Mouse (Mus musculus) gastrocnemius, postnatal 4 days (tissue): ENCODE data around the gene Tspan14. TPM values are rescaled to one million over a fixed set of nuclear protein-coding genes. Genes with fewer than 3 reads are reported as not detected.

Experiments
- DNase-seq, 2 experiments: peaks; one replicate each; pipeline ENCODE4 v3.0.0; 2021 to 2022; ENCODE audit warnings: low spot score in 2 of 2, mixed read lengths in 2 of 2
- long read RNA-seq, 2 experiments: library from polyadenylated mRNA; stranded (forward); transcript quantifications; one replicate each; pipeline ENCODE4 v2.0.0; 2021
- total RNA-seq, 2 experiments: library from RNA; stranded (reverse); gene quantifications; 2 replicates each; pipeline ENCODE4 v1.2.3; 2021

Tspan14 gene
- 10 to 100 TPM; 29.0 to 29.4 TPM for total RNA-seq
- long read RNA-seq, experiment 1, transcript Tspan14-201 (9 exons, 2,475 nt) = major isoform, 21 of 34 reads
- long read RNA-seq, experiment 1, partial matches to known transcripts = 4 of 34 reads
- long read RNA-seq, experiment 1, other reads (novel, unspliced or antisense) = 9 of 34 reads
- long read RNA-seq, experiment 2, transcript Tspan14-201 (9 exons, 2,475 nt) = major isoform, 38 of 48 reads
- long read RNA-seq, experiment 2, partial matches to known transcripts = 7 of 48 reads
- long read RNA-seq, experiment 2, other reads (novel, unspliced or antisense) = 3 of 48 reads

- DNase-seq = no peak
These were observed at the start of gene Tspan14 for GRCm38 (mm10) chr14:40966392-40966861. Tspan14 (minus strand) TSS chr14:40966807.

GRCm38 (mm10) chr14:41014701-41015240 is 48.2 kb upstream of the Tspan14 start:
- no peak for DNase-seq

DNA sequence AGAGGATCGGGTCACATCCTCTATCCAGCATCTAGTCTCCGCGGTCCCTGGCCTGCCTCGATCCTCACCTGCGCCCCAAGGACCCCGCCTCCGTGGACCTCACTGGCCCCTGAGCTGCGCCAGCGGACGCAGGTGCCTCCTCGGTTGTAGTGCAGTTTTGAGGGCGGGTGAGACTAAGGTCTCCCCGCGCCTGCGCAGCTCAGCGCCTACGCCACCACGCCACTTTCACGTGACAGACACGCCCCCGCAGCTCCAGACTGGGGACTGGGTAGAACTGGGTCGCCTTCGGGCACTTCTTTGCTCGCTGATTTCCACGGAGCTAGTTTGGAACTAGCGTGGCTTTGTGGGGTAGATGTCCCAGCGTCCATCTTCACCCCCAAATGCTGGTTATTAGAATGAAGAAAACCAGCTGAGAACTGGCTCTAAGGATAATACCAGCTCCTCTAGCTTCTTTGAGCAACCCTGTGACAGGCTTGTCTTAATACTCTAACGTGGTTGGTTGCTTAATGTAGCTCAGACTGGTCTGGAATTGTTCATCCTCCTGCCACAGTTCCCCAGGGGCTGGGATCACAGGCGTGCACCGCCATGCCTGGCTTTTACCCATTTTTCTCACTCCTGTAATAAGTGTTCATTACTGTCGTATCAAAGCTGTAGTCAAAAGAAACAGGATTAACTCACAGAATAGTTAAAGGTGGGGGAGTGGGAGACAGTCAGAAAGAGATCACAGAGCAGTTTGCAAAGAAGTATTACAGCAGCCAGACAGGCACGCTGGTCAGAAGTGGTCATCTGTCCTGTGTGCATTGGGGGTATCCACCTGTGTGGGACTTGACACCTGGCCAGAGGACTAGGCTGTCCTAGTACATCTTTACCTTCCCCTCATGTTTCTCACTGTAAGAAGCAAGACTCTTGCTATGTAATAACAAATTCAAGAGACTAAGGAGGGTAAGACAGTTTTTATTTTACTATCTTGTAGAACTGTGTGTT is 47.3 kb upstream of the Tspan14 start, which contains the start of gene Fam213a:
Gene Fam213a, minus strand, starts transcription at position 159 of the 984 bp plus-strand sequence.
- DNase-seq = peak; percentile 50 to 78

- DNase-seq = no peak
These were observed 46.5 kb upstream of the Tspan14 start for GRCm38 (mm10) chr14:41013143-41013542.

GRCm38 (mm10) chr14:41011916-41012315 is 45.3 kb upstream of the Tspan14 start:
- no peak for DNase-seq

- no peak for DNase-seq
These were observed 41.5 kb upstream of the Tspan14 start for GRCm38 (mm10) chr14:41008138-41008537.

- DNase-seq = no peak
These were observed 41.0 kb upstream of the Tspan14 start for GRCm38 (mm10) chr14:41007641-41008040.

GRCm38 (mm10) chr14:41006899-41007298 is 40.3 kb upstream of the Tspan14 start:
- no peak for DNase-seq

DNA sequence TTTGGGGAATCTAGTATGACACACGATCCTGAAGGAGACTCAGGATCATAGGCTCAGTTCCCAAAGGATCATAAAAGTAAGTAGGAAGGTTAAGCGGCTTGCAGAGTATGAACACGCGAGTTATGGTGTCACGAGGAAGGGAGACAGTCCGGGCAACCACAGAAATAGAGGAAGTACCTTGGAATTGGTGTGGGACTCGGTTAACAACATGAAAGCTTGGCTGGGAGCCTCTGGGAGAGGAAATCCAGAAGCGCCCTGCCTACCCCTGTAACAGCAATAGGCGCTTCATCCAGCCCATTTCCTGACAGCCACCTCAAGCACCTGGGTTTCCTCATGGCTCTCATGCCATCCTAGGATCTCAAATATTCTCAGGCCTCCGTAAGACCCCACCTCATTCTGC is 39.7 kb upstream of the Tspan14 start:
- DNase-seq = no peak

DNA sequence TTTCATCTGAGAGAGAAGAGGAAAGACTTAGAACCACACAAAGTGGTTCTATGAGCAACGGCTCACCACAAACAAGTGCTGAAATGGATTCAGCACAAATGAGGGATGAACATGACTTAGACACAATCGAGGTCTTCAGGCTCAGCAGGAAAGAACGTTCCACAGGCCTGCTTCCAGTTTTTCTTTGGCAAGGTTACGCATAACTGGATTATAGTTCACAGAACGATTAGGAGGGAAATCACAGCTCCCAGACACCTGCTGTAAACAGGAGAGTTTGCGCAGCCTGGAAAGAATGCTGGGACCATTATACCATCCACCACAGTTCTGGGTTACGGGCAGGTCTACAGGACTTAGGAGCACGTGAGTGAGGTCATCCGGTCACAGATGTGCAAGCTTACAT is 39.1 kb upstream of the Tspan14 start:
- no peak for DNase-seq

DNA sequence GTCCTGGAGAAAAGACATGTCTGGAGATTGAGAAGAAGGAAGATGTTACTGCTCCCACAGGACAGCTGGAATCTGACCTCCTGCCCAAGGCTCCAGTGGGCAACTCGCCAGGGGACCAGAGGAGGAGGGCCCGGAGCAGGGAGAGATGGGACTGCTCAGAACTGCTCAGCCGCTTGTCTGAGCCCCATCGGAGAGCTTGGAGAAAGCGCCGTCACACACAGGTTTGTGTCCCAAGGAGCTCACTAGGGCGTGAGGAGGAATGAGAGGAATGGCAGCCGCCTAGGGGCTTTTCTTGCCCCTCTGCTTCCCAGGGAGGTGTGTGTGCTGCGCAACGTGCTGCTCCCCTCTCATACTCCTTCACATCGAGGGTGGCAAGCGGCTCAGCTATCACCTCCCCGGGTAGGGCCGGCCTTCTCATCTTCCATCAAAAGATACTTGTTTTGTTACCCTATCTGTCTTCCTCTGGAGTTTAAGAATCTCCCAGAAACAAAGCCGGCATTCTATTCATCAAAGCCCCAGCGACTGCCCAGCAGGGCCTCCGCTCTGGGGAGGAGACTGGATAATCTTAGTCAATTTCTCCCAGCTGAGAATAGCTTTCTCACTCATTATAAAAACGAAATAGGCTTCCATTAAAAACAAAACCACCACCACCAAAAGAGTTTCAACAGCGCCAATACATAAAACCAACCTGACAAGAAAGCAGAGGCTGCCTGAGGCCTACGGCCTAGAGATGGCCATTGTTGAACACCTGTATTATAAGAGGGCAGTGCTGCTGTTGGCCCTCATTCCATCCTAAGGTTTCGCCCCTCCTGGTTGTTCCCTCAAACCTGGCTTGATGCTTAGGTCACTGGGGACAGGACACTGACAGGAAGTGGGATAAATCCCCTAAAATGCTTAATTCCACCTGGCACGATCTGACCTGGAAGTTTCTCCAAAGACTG is 37.9 kb upstream of the Tspan14 start:
- DNase-seq = peak in 1 of 2 experiments; percentile 45

DNA sequence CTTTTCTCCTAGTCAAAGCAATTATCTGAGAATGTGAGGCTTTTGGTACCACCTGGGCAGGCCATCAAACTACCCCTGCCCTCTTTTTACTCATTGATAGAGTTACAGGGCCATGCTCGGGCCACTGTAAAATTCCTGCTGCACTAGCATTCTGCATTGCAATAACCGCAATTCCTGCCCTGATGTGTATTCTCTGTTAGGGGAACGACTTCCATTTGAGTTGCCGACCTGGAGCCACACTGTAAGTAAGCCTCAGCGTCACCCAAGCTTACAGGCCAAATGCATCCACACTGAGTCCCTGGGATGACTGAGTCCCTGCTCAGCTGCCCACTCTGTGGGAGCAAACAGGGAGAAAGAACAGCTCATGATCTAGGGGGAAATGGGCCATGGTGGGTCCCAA is 35.0 kb upstream of the Tspan14 start:
- no peak for DNase-seq

GRCm38 (mm10) chr14:41000801-41001200 is 34.2 kb upstream of the Tspan14 start:
- DNase-seq = no peak

DNA sequence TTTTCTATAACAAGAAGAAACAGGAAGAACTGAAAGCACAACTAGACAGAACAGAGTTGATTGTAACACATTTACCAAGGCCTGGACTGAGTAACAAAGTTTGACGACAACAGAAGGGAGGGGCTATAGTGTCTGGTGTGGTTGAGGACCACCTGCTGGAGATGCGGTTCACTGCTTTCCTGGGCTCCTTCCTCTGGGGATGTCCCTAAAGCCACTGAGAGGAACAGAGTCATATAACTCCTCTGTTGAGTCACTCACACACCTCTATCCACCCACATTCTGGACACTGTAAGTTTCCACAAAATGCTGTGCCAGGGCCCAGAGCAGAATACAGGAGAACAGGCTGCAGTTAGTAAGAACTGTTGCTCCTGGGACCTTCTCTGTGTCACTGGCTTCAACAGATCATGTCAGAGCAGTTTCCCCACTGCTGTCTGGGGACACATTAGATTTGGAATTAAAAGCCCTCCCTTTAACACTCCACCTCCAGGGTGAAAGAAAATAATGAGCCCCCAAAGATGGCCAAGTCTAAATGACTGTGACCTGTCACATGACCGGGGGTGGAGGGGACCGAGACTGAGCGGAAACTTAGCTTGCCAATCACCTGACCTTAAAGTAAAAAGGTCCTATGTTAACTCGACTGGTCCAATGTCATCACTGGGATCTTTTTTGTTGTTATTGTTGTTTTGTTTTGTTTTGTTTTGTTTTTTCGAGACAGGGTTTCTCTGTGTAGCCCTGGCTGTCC is 33.5 kb upstream of the Tspan14 start:
- no peak for DNase-seq

GRCm38 (mm10) chr14:40996171-40996570 is 29.6 kb upstream of the Tspan14 start:
- no peak for DNase-seq

GRCm38 (mm10) chr14:40992464-40992863 is 25.9 kb upstream of the Tspan14 start:
- DNase-seq = no peak

DNA sequence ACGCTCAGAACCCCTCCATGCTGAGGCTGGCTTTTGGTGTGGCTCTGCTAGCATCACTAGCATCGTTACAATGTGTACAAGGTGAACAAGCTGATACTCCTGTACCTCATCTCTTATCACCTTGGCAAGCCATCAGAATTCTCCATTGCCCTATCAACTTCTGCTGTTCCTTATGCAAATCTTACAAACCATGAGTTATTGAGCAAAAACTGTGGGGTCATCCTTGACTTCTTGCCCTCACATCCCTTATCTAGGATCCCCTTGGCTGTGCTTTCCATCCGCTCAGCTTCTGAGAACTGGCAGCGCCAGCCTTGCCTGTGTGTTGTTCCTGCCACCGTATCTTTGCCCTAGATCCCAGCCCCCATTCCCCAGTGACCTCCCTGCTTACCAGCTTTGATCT is 22.2 kb upstream of the Tspan14 start:
- DNase-seq = no peak

GRCm38 (mm10) chr14:40987184-40987583 is 20.6 kb upstream of the Tspan14 start:
- DNase-seq = no peak

DNA sequence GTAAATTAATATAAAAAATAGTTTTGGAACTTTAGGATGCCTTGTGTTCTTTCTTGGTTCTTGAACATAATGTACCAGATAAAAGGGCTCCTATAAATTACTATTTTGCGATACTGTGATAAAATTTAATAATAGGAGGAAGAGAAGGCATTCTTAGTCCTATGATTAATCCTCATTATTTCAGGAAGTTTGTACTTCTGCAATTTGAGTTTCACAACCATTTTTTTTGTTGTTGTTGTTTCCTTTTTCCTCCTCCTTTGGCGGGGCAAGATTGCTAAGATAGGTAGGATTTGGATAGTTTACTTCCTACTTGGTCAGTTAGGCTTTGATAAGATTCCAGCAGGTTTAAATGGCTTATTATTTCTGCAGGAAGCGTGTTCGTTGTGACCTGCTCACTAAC is 19.0 kb upstream of the Tspan14 start:
- no peak for DNase-seq

- no peak for DNase-seq
These were observed 13.1 kb upstream of the Tspan14 start for GRCm38 (mm10) chr14:40979723-40980122.
